Mouse (Mus musculus): Measurements from ENCODE around the gene Otub2.

DNA sequence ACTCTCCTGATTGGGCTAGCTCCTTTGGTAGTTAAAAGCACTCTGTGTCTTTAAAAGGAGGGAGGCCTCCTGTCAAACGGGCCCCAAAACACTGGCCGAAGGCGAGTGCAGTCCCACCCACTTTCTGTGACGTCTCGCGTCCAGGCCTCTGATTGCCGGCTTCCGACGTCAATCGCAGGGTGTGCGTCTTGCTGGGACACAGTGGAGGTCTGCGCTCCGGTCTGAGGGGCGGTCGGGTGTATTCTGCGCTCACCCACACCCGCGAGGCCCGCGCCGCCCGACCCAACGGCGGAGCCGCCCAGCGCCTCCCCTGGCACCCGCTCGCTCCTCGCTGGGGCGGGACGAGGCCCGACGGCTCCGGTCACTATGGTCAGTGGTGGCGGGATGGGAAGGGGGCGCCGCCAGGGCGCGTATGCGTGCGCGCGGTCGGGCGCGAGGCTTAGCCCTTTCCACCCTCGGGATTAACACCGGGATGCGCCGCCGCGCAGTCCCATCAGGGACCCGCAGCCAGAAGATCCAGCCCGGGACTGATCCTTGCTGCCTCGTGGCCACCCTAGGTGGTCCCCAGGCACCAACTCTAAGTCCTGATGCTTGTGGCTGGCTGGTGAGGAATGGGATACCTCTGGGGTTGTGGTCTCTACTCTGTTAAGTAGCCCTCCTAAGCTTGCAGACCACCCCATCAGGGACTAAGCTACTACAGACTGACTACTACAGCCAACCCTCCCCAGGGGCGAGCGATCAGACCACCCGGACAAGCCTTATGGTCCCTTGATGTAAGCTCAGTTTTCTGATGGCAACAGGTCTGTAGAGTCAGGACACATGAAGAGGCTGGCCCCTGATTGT, at the start of gene Otub2:
- TF ChIP-seq POLR2A (IDR thresholded peaks at IDR 0.05; ENCODE audit: borderline replicate concordance, extremely low read depth, insufficient read depth, insufficient read length, poor library complexity, severe bottlenecking) (peak; percentile 63), CTCF (IDR thresholded peaks at IDR 0.05; ENCODE audit: borderline replicate concordance, extremely low read depth, insufficient read depth, insufficient read length) (no peak)
